ENCODE assay signal across 13 mouse cellular contexts in genomic region chr8:111224153-111224552, GRCm38 (mm10). TPM values are rescaled to one million over a fixed set of nuclear protein-coding genes. Genes with fewer than 3 reads are reported as not detected.
DNase-seq lines count a peak whose midpoint lies in the region; ATAC-seq and TF ChIP-seq lines count a peak whose summit lies in the region.
"Had no signal": no experiment of that assay in that cellular context is flagged by ENCODE, and none has a peak within 500 bp of the region (broad histone marks: within the 10 kb centered on the region; RNA-seq: fewer than 3 reads in every experiment).

No protein-coding gene starts in this region.

- H3K4me2 ChIP-seq in forebrain, postnatal 0 days (ENCODE audit: low read depth): no peak overlapping the region
- no peak overlapping the region for H3K4me2 ChIP-seq in forebrain, embryonic 13.5 days
- no peak overlapping the region for H3K4me2 ChIP-seq in kidney, embryonic 14.5 days (replicated peaks; ENCODE audit: low read depth, low read length)
- H3K4me2 ChIP-seq in hindbrain, embryonic 12.5 days (replicated peaks): no peak overlapping the region
- H3K4me2 ChIP-seq: limb, embryonic 12.5 days had no signal

- peak; percentile 5 for DNase-seq in forebrain, postnatal 0 days
- DNase-seq in kidney, postnatal 25 days: peak; percentile 40 to 52
- peak; percentile 34 for DNase-seq in retina, postnatal 1 day
- no peak for DNase-seq in retina, embryonic 14.5 days (ENCODE audit: low spot score)
- peak; percentile 8 for DNase-seq in right cerebral cortex, postnatal 4 days
- DNase-seq: cerebellum, adult 11 months had no signal

- H3K27ac ChIP-seq in forebrain, postnatal 0 days (ENCODE audit: low read depth, low read length): no peak overlapping the region
- no peak overlapping the region; the same call in 1 of the 2 replicates for H3K27ac ChIP-seq in forebrain, embryonic 13.5 days
- H3K27ac ChIP-seq in kidney, embryonic 14.5 days (ENCODE audit: low read depth, low read length): no peak overlapping the region
- no peak overlapping the region for H3K27ac ChIP-seq in hindbrain, embryonic 12.5 days
- H3K27ac ChIP-seq: heart, adult 2 months; limb, embryonic 12.5 days had no signal

- WGBS in forebrain, postnatal 0 days: 22% methylated on average over 5 of the region's 5 CpGs
- 25% methylated on average over 5 of the region's 5 CpGs for WGBS in forebrain, embryonic 13.5 days
- 72% methylated on average over 5 of the region's 5 CpGs for WGBS in kidney, embryonic 14.5 days
- WGBS in hindbrain, embryonic 12.5 days: 76% methylated on average over 5 of the region's 5 CpGs

- no peaks in the 10 kb centered on the region for H3K27me3 ChIP-seq in forebrain, postnatal 0 days (ENCODE audit: insufficient read depth, low read length)
- H3K27me3 ChIP-seq in forebrain, embryonic 13.5 days: no peaks in the 10 kb centered on the region
- H3K27me3 ChIP-seq in kidney, embryonic 14.5 days (ENCODE audit: control insufficient read depth, insufficient read depth, low read length): no peaks in the 10 kb centered on the region
- no peaks in the 10 kb centered on the region for H3K27me3 ChIP-seq in hindbrain, embryonic 12.5 days
- H3K27me3 ChIP-seq: limb, embryonic 12.5 days had no signal

- no peak overlapping the region for H3K9ac ChIP-seq in forebrain, postnatal 0 days
- H3K9ac ChIP-seq in forebrain, embryonic 13.5 days: no peak overlapping the region
- no peak overlapping the region for H3K9ac ChIP-seq in kidney, embryonic 14.5 days (ENCODE audit: low read depth, low read length)
- H3K9ac ChIP-seq in hindbrain, embryonic 12.5 days: no peak overlapping the region
- H3K9ac ChIP-seq: limb, embryonic 12.5 days had no signal

- H3K4me3 ChIP-seq in forebrain, postnatal 0 days (ENCODE audit: low read depth, low read length): no peak overlapping the region
- H3K4me3 ChIP-seq in forebrain, embryonic 13.5 days: no peak overlapping the region
- no peak overlapping the region for H3K4me3 ChIP-seq in kidney, embryonic 14.5 days (ENCODE audit: low read length)
- H3K4me3 ChIP-seq in hindbrain, embryonic 12.5 days: no peak overlapping the region
- H3K4me3 ChIP-seq: heart, adult 2 months; limb, embryonic 12.5 days had no signal

- H3K36me3 ChIP-seq in forebrain, postnatal 0 days (ENCODE audit: insufficient read depth): no peaks in the 10 kb centered on the region
- H3K36me3 ChIP-seq in forebrain, embryonic 13.5 days (ENCODE audit: poor library complexity, severe bottlenecking): no peaks in the 10 kb centered on the region
- no peaks in the 10 kb centered on the region for H3K36me3 ChIP-seq in kidney, embryonic 14.5 days (ENCODE audit: control insufficient read depth, insufficient read depth, low read length)
- no peaks in the 10 kb centered on the region for H3K36me3 ChIP-seq in hindbrain, embryonic 12.5 days
- H3K36me3 ChIP-seq: limb, embryonic 12.5 days had no signal

- H3K9me3 ChIP-seq in forebrain, postnatal 0 days (ENCODE audit: low read length): no peaks in the 10 kb centered on the region
- no peaks in the 10 kb centered on the region for H3K9me3 ChIP-seq in forebrain, embryonic 13.5 days (replicated peaks)
- H3K9me3 ChIP-seq in kidney, embryonic 14.5 days (ENCODE audit: control insufficient read depth, low read length): no peaks in the 10 kb centered on the region
- no peaks in the 10 kb centered on the region for H3K9me3 ChIP-seq in hindbrain, embryonic 12.5 days (replicated peaks)
- H3K9me3 ChIP-seq: limb, embryonic 12.5 days had no signal

- no peaks in the 10 kb centered on the region for H3K4me1 ChIP-seq in forebrain, postnatal 0 days (ENCODE audit: insufficient read depth)
- H3K4me1 ChIP-seq in forebrain, embryonic 13.5 days: peaks cover 13% of the 10 kb centered on the region
- H3K4me1 ChIP-seq in kidney, embryonic 14.5 days (ENCODE audit: control insufficient read depth, insufficient read depth, low read length): no peaks in the 10 kb centered on the region
- no peaks in the 10 kb centered on the region for H3K4me1 ChIP-seq in hindbrain, embryonic 12.5 days

- no peak for ATAC-seq in forebrain, postnatal 0 days
- ATAC-seq in forebrain, embryonic 13.5 days: no peak
- ATAC-seq in kidney, embryonic 14.5 days (ENCODE audit: low FRiP score, low TSS enrichment): no peak
- ATAC-seq in hindbrain, embryonic 12.5 days (ENCODE audit: low FRiP score): no peak
- ATAC-seq: forebrain, embryonic 16.5 days; lung, postnatal 0 days had no signal

- TF ChIP-seq CTCF in forebrain, postnatal 0 days (IDR thresholded peaks at IDR 0.05; ENCODE audit: low read depth): no peak

RNA-seq across cellular contexts. Expression of gene Glg1, which starts 34.9 kb away (rescaled TPM):
- total RNA-seq in forebrain, postnatal 0 days (2014; rRNA removed): 32.1 and 45.0 TPM in 2 replicates
- 35.0 and 49.7 TPM in 2 replicates for polyA plus RNA-seq in forebrain, postnatal 0 days (2015; fragmentation: Nextera tagmentation; extraction: Ambion mirVana)
- 57.0 and 61.3 TPM in 2 replicates for polyA plus RNA-seq in forebrain, embryonic 13.5 days (2015; fragmentation: Nextera tagmentation; extraction: Ambion mirVana)
- 60.1 and 95.8 TPM in 2 replicates for polyA plus RNA-seq in kidney, embryonic 14.5 days (2014; fragmentation: Nextera tagmentation; extraction: Ambion mirVana)
- polyA plus RNA-seq in hindbrain, embryonic 12.5 days (2016; fragmentation: Nextera tagmentation; extraction: Ambion mirVana): 104 and 109 TPM in 2 replicates
